Mouse (Mus musculus) common myeloid progenitor, adult 5-6 weeks (primary cell): Measurements from ENCODE around the gene Sirt6. TPM values are rescaled to one million over a fixed set of nuclear protein-coding genes. Genes with fewer than 3 reads are reported as not detected.

Experiments used
- ATAC-seq: replicated peaks from 2 replicates; pipeline ENCODE4 v1.8.0; 2016; ENCODE audit warnings: low read depth, mild to moderate bottlenecking, moderate TSS enrichment, inconsistent platforms; ENCODE audit not compliant: poor library complexity, severe bottlenecking
- total RNA-seq: library from RNA; stranded (forward); fragments of 200-1000, 187-1606 nt; gene quantifications from 2 replicates; pipeline ENCODE4 v1.2.3, GENCODE M21; 2017

The Sirt6 gene
- total RNA-seq, 1 experiment from 2014 or later: 5.2 TPM

- ATAC-seq: no peak
These were observed 1.2 kb downstream of the Sirt6 start for GRCm38 (mm10) chr10:81626101-81626993.

GRCm38 (mm10) chr10:81623441-81623840 is 4.2 kb downstream of the Sirt6 start:
- ATAC-seq: no peak

GRCm38 (mm10) chr10:81620786-81621185 is 6.8 kb downstream of the Sirt6 start:
- no peak for ATAC-seq

GRCm38 (mm10) chr10:81619976-81620375 is 7.6 kb downstream of the Sirt6 start:
- ATAC-seq: no peak

- no peak for ATAC-seq
These were observed 12.1 kb downstream of the Sirt6 start for GRCm38 (mm10) chr10:81615486-81615885.

- ATAC-seq: no peak
These were observed 14.8 kb downstream of the Sirt6 start for GRCm38 (mm10) chr10:81612779-81613178.

- ATAC-seq: no peak
These were observed 19.3 kb downstream of the Sirt6 start for GRCm38 (mm10) chr10:81608308-81608707.

- ATAC-seq: peak; percentile 81
These were observed 21.4 kb downstream of the Sirt6 start, which contains the start of gene BC025920 for GRCm38 (mm10) chr10:81605974-81606751. Gene BC025920 (plus strand): TSS chr10:81606270.

GRCm38 (mm10) chr10:81605666-81605973 is 22.0 kb downstream of the Sirt6 start:
- no peak for ATAC-seq

- ATAC-seq: peak; percentile 24
These were observed 22.5 kb downstream of the Sirt6 start for GRCm38 (mm10) chr10:81604968-81605665.

GRCm38 (mm10) chr10:81604019-81604967 is 23.3 kb downstream of the Sirt6 start:
- ATAC-seq: no peak

- peak; percentile 9; the same call in 1 of the 2 replicates for ATAC-seq
These were observed 24.9 kb downstream of the Sirt6 start for GRCm38 (mm10) chr10:81602741-81603151.

- ATAC-seq: no peak
These were observed 26.1 kb downstream of the Sirt6 start for GRCm38 (mm10) chr10:81601396-81601905.

GRCm38 (mm10) chr10:81600738-81601203 is 26.8 kb downstream of the Sirt6 start, which contains the start of gene Tle6:
Gene Tle6 (minus strand): TSS chr10:81601073.
- ATAC-seq: peak; percentile 73

- no peak for ATAC-seq
These were observed 27.5 kb downstream of the Sirt6 start for GRCm38 (mm10) chr10:81600096-81600495.

GRCm38 (mm10) chr10:81599630-81600029 is 28.0 kb downstream of the Sirt6 start:
- ATAC-seq: no peak

- ATAC-seq: no peak
These were observed 28.7 kb downstream of the Sirt6 start for GRCm38 (mm10) chr10:81598871-81599270.

- ATAC-seq: no peak
These were observed 29.3 kb downstream of the Sirt6 start for GRCm38 (mm10) chr10:81598342-81598741.
